Mouse (Mus musculus): ENCODE results near the gene Samd13. TPM values are rescaled to one million over a fixed set of nuclear protein-coding genes. Genes with fewer than 3 reads are reported as not detected.
A peak's percentile ranks its signal among the peaks of the same experiment; 100 is the strongest.

Samd13 gene
- polyA plus RNA-seq, 1 experiment from 2014 or later, result 0.59 TPM

DNA sequence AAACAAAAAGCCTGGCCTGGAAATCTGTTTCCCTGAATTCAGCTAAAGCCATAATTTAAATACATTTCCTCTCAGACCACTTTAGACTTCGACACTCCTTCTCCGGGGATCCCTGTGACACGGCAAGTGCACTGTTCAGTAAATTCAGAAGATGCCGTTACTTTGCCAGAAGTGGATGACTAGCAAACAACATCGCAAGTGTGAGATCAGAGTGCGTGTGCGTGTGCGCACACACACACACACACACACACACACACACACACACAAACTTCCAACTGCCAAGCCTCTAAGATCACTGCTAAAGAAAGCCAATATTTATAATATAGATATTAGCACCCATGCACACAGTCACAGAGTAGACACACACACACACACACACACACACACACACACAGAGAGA, 3.7 kb downstream of the Samd13 start:
- no peaks in the 10 kb centered on the region for H3K9me3 ChIP-seq (replicated peaks; ENCODE audit: control insufficient read depth, low read length, poor library complexity, severe bottlenecking)
- no peak overlapping the region; the same call in 1 of the 2 replicates for H3K9ac ChIP-seq (ENCODE audit: low read depth, low read length)
- WGBS, result 67% methylated on average over 8 of the region's 8 CpGs
- H3K4me1 ChIP-seq (ENCODE audit: control insufficient read depth, insufficient read depth, low read length), result peaks cover 15% of the 10 kb centered on the region
- no peak overlapping the region for H3K27ac ChIP-seq (ENCODE audit: low read length)
- peaks cover 3% of the 10 kb centered on the region for H3K27me3 ChIP-seq (ENCODE audit: control insufficient read depth, insufficient read depth, low read depth, low read length)
- peak overlapping the region; percentile 59 for H3K4me2 ChIP-seq (ENCODE audit: low read length)
- ATAC-seq, result no peak
- peak overlapping the region; percentile 32 for H3K4me3 ChIP-seq (ENCODE audit: low read depth, low read length)
- no peaks in the 10 kb centered on the region for H3K36me3 ChIP-seq (ENCODE audit: control insufficient read depth, insufficient read depth, low read length)

DNA sequence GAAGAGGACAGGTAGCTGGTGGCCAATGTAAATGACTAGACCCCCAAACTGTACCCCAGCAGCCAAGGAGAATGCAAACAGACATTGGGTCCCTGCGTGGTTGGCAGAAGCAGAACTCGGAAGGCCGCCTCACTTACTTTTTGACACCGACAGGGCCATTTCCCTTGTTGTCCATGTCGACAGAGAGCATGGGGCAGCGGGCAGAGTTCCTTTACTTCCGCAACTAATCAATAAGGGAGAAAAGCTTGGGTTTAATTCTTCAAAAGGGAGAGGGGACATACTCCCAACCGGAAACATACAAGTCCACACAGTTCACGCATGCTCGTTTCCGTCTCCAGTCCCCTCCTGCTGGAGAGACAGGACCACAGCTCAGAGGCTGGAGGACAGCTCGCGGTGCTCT, 4.8 kb downstream of the Samd13 start:
- Histone ChIP-seq H3K4me1 (ENCODE audit: control insufficient read depth, insufficient read depth, low read length) (peaks cover 15% of the 10 kb centered on the region), H3K27me3 (ENCODE audit: control insufficient read depth, insufficient read depth, low read depth, low read length) (no peaks in the 10 kb centered on the region), H3K27ac (ENCODE audit: low read length) (no peak overlapping the region), H3K9me3 (replicated peaks; ENCODE audit: control insufficient read depth, low read length, poor library complexity, severe bottlenecking) (no peaks in the 10 kb centered on the region), H3K4me2 (ENCODE audit: low read length) (no peak overlapping the region), H3K36me3 (ENCODE audit: control insufficient read depth, insufficient read depth, low read length) (no peaks in the 10 kb centered on the region), H3K9ac (ENCODE audit: low read depth, low read length) (no peak overlapping the region), H3K4me3 (ENCODE audit: low read depth, low read length) (no peak overlapping the region)
- WGBS, result 94% methylated on average over 13 of the region's 13 CpGs
- ATAC-seq, result no peak

DNA sequence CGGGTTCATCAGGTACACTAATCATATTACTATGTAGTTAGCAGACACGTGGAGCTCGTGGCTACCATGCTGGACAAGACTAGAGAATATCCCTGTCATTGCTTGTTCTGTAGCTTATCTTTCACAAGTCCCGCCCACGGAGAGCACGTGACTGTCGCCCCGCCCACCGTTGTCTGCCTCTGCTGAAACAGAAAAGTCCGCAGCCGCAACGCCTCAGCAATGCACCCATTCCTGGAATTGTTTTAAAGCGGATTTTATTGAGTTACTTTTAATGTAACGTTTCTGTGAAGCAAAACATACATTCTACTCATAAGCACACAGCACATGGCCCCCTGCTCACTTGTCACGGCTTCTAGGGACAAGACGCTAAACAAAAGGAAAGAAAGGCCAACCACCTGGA, 5.7 kb downstream of the Samd13 start:
- peaks cover 12% of the 10 kb centered on the region for H3K4me1 ChIP-seq (ENCODE audit: control insufficient read depth, insufficient read depth, low read length)
- H3K9ac ChIP-seq (ENCODE audit: low read depth, low read length), result no peak overlapping the region
- no peak overlapping the region for H3K4me2 ChIP-seq (ENCODE audit: low read length)
- no peak overlapping the region for H3K27ac ChIP-seq (ENCODE audit: low read length)
- H3K4me3 ChIP-seq (ENCODE audit: low read depth, low read length), result no peak overlapping the region
- H3K36me3 ChIP-seq (ENCODE audit: control insufficient read depth, insufficient read depth, low read length), result no peaks in the 10 kb centered on the region
- no peak for ATAC-seq
- no peaks in the 10 kb centered on the region for H3K27me3 ChIP-seq (ENCODE audit: control insufficient read depth, insufficient read depth, low read depth, low read length)
- no peaks in the 10 kb centered on the region for H3K9me3 ChIP-seq (replicated peaks; ENCODE audit: control insufficient read depth, low read length, poor library complexity, severe bottlenecking)
- 93% methylated on average over 16 of the region's 16 CpGs for WGBS

DNA sequence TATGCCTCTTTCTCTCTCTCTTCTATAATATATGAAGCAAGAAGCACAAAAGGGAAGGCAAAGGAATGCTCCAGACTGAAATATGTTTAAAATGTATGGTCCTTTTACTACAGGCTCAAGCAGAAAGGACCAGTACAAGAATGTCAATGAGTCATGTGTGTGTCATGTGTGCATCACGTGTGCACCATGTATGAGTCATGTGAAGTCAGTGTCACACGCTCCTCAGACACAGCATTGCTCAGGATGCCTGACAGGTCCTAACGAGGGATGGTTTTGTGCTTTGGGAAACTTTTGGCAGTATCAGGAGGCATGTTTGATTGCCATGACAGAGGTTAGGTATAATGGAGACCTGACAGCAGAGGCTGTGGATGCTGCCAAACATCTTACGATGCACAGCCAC, 9.2 kb downstream of the Samd13 start:
- Histone ChIP-seq H3K36me3 (ENCODE audit: control insufficient read depth, insufficient read depth, low read length) (no peaks in the 10 kb centered on the region), H3K4me3 (ENCODE audit: low read depth, low read length) (no peak overlapping the region), H3K4me1 (ENCODE audit: control insufficient read depth, insufficient read depth, low read length) (no peaks in the 10 kb centered on the region), H3K4me2 (ENCODE audit: low read length) (no peak overlapping the region), H3K27me3 (ENCODE audit: control insufficient read depth, insufficient read depth, low read depth, low read length) (no peaks in the 10 kb centered on the region), H3K27ac (ENCODE audit: low read length) (no peak overlapping the region), H3K9me3 (replicated peaks; ENCODE audit: control insufficient read depth, low read length, poor library complexity, severe bottlenecking) (no peaks in the 10 kb centered on the region), H3K9ac (ENCODE audit: low read depth, low read length) (no peak overlapping the region)
- no peak for ATAC-seq
- 95% methylated on average over 4 of the region's 4 CpGs for WGBS

DNA sequence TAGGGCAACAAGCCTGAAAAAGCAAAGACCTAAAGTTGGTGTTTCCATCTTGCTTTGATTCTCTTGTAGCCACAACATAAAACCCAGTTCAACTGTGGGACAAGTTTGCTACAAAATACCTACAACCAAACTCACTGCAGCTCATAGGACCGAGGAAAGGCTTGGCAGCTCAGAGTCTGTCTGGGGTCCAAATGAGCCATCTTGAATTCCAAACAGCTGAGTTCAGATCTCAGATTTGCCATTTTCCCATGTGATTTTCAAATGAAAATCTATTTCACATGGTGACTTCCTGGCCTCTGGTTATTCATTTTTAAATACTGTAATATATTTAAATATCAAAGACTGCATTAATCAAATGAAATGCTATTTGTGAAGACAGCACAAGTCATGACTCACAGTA, 10.3 kb downstream of the Samd13 start:
- no peak overlapping the region for H3K27ac ChIP-seq (ENCODE audit: low read length)
- H3K9ac ChIP-seq (ENCODE audit: low read depth, low read length), result no peak overlapping the region
- no peak for ATAC-seq
- no peaks in the 10 kb centered on the region for H3K36me3 ChIP-seq (ENCODE audit: control insufficient read depth, insufficient read depth, low read length)
- no peaks in the 10 kb centered on the region for H3K4me1 ChIP-seq (ENCODE audit: control insufficient read depth, insufficient read depth, low read length)
- H3K9me3 ChIP-seq (replicated peaks; ENCODE audit: control insufficient read depth, low read length, poor library complexity, severe bottlenecking), result no peaks in the 10 kb centered on the region
- H3K4me3 ChIP-seq (ENCODE audit: low read depth, low read length), result no peak overlapping the region
- H3K4me2 ChIP-seq (ENCODE audit: low read length), result no peak overlapping the region
- no peaks in the 10 kb centered on the region for H3K27me3 ChIP-seq (ENCODE audit: control insufficient read depth, insufficient read depth, low read depth, low read length)
- WGBS, result 81% methylated on average over 1 of the region's 1 CpGs

DNA sequence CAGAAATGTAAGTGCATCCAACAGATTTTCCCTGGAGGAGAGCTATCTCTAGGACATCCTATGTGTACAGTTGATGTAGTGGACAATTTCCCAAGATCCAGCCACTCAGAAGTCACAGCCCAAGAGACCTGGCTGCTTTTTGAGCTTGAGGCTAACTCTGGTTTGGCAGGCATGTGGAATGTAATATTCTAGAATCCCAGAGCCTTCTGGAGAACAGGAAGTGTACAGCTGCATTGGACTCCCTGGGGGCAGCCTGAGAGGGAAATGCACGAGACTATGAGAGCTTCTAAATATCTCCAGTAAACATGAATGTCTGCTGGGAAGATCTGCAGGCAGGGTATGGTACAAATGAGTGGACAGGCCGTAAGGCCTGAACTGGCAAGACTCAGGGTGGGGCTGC, 14.3 kb downstream of the Samd13 start:
- WGBS, result 77% methylated on average over 2 of the region's 2 CpGs
- H3K4me3 ChIP-seq (ENCODE audit: low read depth, low read length), result no peak overlapping the region
- no peak overlapping the region for H3K4me2 ChIP-seq (ENCODE audit: low read length)
- H3K9me3 ChIP-seq (replicated peaks; ENCODE audit: control insufficient read depth, low read length, poor library complexity, severe bottlenecking), result no peaks in the 10 kb centered on the region
- H3K27me3 ChIP-seq (ENCODE audit: control insufficient read depth, insufficient read depth, low read depth, low read length), result no peaks in the 10 kb centered on the region
- ATAC-seq, result no peak
- H3K27ac ChIP-seq (ENCODE audit: low read length), result no peak overlapping the region
- H3K9ac ChIP-seq (ENCODE audit: low read depth, low read length), result no peak overlapping the region
- no peaks in the 10 kb centered on the region for H3K36me3 ChIP-seq (ENCODE audit: control insufficient read depth, insufficient read depth, low read length)
- H3K4me1 ChIP-seq (ENCODE audit: control insufficient read depth, insufficient read depth, low read length), result no peaks in the 10 kb centered on the region

DNA sequence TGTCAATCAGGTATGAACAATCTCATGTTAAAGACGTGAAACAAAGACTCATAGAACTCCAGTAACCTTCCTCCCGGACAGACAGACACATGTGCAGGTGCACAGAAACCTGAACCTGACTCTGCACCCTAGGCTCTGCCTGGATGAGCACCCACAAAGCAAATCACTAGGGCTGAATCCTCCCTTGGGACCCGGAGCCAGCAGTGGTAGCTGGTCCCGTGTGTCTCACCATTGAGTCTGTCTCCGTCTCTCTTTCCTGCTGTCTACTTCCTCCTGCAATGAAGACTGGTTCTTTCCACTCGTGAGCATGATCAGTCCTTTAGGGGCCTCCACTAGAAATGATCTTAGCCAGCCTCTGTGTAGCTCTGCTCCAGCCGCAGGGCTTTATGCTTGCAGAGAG, 23.5 kb downstream of the Samd13 start:
- no peak overlapping the region for H3K9ac ChIP-seq (ENCODE audit: low read depth, low read length)
- H3K4me1 ChIP-seq (ENCODE audit: control insufficient read depth, insufficient read depth, low read length), result no peaks in the 10 kb centered on the region
- no peak overlapping the region for H3K4me2 ChIP-seq (ENCODE audit: low read length)
- no peak overlapping the region for H3K27ac ChIP-seq (ENCODE audit: low read length)
- H3K36me3 ChIP-seq (ENCODE audit: control insufficient read depth, insufficient read depth, low read length), result no peaks in the 10 kb centered on the region
- WGBS, result 80% methylated on average over 7 of the region's 7 CpGs
- no peaks in the 10 kb centered on the region for H3K27me3 ChIP-seq (ENCODE audit: control insufficient read depth, insufficient read depth, low read depth, low read length)
- no peaks in the 10 kb centered on the region for H3K9me3 ChIP-seq (replicated peaks; ENCODE audit: control insufficient read depth, low read length, poor library complexity, severe bottlenecking)
- ATAC-seq, result no peak
- no peak overlapping the region for H3K4me3 ChIP-seq (ENCODE audit: low read depth, low read length)

DNA sequence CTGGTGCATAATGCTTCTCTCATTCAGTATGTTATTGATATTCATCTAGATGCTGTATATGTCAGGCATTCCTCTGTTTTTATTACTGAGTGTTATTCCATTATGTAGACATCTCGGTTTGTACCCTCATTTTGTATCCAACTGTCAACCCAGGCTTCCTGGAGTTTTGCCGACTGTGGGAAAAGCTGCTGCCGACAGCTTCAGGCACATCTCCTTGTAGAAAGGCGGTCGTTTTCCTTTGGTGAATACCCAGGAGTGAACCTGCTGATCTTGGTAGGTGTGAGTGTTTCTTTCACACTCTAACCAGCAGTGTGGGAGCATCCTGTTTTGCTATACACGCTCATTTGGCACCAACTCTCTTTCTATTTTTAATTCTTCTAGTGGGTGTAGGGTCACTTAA, 24.4 kb downstream of the Samd13 start:
- Histone ChIP-seq H3K27me3 (ENCODE audit: control insufficient read depth, insufficient read depth, low read depth, low read length) (no peaks in the 10 kb centered on the region), H3K4me2 (ENCODE audit: low read length) (no peak overlapping the region), H3K4me1 (ENCODE audit: control insufficient read depth, insufficient read depth, low read length) (no peaks in the 10 kb centered on the region), H3K4me3 (ENCODE audit: low read depth, low read length) (no peak overlapping the region), H3K36me3 (ENCODE audit: control insufficient read depth, insufficient read depth, low read length) (no peaks in the 10 kb centered on the region), H3K9me3 (replicated peaks; ENCODE audit: control insufficient read depth, low read length, poor library complexity, severe bottlenecking) (no peaks in the 10 kb centered on the region), H3K27ac (ENCODE audit: low read length) (no peak overlapping the region), H3K9ac (ENCODE audit: low read depth, low read length) (no peak overlapping the region)
- ATAC-seq, result no peak
- 73% methylated on average over 6 of the region's 6 CpGs for WGBS

DNA sequence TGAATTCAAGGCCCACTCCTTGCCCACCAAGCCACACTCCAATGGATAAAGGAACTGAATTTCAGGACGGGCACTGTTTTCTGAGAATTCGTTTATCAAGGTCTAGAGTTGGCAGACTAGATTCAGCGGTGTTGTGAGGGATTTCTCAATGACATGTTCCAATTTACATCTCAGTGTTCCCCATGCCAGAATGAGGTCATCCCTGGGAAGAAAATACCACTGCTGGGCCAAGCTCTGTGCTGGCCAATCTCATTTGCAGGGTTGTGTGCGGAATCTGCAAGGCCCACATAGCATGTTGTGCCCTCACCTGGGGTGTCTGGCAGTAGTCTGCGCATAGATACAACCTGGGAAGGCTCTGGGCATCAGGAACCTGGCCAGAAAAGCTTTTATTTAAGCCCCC, 26.1 kb downstream of the Samd13 start:
- H3K27ac ChIP-seq (ENCODE audit: low read length), result no peak overlapping the region
- H3K9ac ChIP-seq (ENCODE audit: low read depth, low read length), result no peak overlapping the region
- H3K4me2 ChIP-seq (ENCODE audit: low read length), result no peak overlapping the region
- ATAC-seq, result no peak
- 89% methylated on average over 5 of the region's 5 CpGs for WGBS
- H3K4me1 ChIP-seq (ENCODE audit: control insufficient read depth, insufficient read depth, low read length), result no peaks in the 10 kb centered on the region
- H3K36me3 ChIP-seq (ENCODE audit: control insufficient read depth, insufficient read depth, low read length), result no peaks in the 10 kb centered on the region
- H3K4me3 ChIP-seq (ENCODE audit: low read depth, low read length), result no peak overlapping the region
- H3K27me3 ChIP-seq (ENCODE audit: control insufficient read depth, insufficient read depth, low read depth, low read length), result no peaks in the 10 kb centered on the region
- no peaks in the 10 kb centered on the region for H3K9me3 ChIP-seq (replicated peaks; ENCODE audit: control insufficient read depth, low read length, poor library complexity, severe bottlenecking)

Measured in midbrain, embryonic 16.5 days (tissue).